Mouse (Mus musculus) frontal cortex, postnatal 14 days (tissue): ENCODE results near the gene Ppp1r3d.

Source experiments
- DNase-seq, 2 experiments: peaks; one replicate each; pipeline ENCODE4 v3.0.0; 2022; ENCODE audit warnings: low spot score in 2 of 2

The Ppp1r3d gene

GRCm38 (mm10) chr2:178413481-178414260 is 601 bp downstream of the Ppp1r3d start:
- peak in 1 of 2 experiments; percentile 38 for DNase-seq

GRCm38 (mm10) chr2:178413081-178413480 is 1.2 kb downstream of the Ppp1r3d start:
- DNase-seq = no peak

GRCm38 (mm10) chr2:178412598-178412997 is 1.7 kb downstream of the Ppp1r3d start:
- no peak for DNase-seq

GRCm38 (mm10) chr2:178410286-178410685 is 4.0 kb downstream of the Ppp1r3d start:
- no peak for DNase-seq

GRCm38 (mm10) chr2:178409024-178409423 is 5.2 kb downstream of the Ppp1r3d start:
- no peak for DNase-seq

GRCm38 (mm10) chr2:178407053-178407815 is 7.0 kb downstream of the Ppp1r3d start, which contains the start of gene Sycp2:
Sycp2 (minus strand) TSS chr2:178407685.
- DNase-seq = no peak
